Mouse (Mus musculus) C3H10T1/2 (cell line): ENCODE measurements around the gene Asb15. TPM values are rescaled to one million over a fixed set of nuclear protein-coding genes. Genes with fewer than 3 reads are reported as not detected.

Source experiments
- polyA plus RNA-seq, 2 experiments: library from polyadenylated mRNA; unstranded; fragments of >200 nt; fragmentation: generic; extraction: Trizol; gene quantifications; one replicate each; pipeline ENCODE4 v1.2.1; 2012; ENCODE audit warnings: missing spikeins in 2 of 2

The Asb15 gene
- polyA plus RNA-seq = not detected

DNA sequence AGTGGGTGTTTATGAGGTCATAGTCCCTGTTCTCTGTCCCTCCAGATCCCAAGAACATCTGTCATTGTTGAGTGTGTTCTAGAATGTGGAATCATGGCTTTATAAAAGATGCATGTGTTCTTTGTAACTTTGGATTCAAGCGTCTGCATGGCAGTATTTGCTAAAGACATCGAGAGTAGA lies at the start of gene Asb15:
Asb15 (plus strand) TSS at position 81 of the 180 bp plus-strand sequence.

DNA sequence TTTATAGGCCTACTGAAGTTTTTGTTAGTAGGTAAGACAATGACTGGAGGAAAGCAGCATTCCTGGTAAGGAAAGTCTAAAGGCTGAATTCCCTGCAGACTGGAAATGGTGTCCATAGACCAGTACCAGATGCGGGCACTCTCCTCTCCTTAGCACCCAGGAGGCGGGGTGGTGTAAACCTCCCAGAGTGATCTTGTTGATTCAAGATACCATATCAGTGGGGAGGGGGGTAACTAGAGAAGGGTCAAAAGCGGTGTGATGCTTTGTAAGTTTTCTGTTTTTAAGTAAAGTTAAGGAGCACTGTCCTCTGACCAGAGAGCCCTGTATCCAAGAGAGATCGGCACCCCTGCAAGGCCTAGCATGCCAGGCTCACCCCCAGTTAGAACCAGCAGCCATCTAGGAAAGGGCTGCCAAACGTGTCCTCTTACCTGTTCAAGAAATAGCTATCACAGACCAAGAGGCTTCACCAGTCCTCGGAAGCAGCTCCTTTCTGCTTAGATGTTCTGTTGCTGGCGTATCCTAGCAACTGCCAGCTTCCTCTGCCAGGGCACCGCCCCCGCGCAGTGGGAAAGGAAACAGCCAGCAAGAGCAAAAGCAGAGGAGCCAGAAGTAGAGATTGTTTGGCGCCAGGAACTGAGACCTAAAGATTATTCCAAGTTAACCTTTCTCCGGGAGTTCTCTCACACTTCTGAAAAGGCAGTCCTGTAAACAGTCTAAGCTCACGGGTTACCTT lies 13.2 kb upstream of the Asb15 start, which contains the start of gene Iqub:
Iqub (minus strand) TSS at position 516 of the 733 bp plus-strand sequence.

DNA sequence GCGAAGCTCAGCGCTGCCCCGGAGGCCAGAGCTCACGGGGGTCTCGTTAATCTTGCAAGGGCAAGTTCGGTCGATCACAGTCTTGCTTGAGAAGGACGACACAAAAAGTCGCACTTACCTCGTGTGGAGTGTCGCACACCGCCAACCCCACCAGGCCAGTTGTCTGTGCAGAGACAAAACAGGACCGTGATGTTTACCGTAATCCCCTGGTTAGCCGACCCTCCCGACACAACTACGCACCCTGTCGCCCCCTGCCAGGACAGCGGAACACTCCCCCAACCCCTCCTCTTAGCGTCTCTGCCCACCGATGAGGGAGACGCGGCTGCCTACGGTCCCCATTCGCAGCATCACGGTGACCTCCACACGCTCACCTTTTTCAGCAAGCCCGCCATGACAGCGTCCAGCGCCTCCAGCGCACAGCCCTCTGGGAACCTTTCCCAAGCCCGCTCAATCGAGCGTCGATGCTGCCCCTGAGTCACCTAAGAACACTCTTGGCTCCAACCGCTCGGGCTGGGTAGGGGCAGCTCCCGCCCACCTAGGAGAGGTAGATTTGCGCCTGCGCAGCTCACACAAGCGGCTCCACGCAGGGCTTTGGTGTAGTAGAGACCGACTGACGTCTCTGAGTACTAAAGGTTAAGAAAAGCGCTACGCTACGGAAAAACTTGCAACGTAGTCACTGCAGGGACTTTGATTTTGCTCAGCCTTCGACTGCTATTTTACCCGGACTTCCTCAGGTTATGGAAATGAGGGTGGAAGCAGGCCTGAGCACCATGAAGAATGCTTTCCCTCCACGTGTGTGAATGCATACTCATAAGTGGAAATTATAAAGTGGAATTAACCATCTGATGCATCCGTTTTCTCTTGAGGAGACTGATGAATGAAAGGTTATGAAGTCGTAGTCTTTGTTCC lies 535 bp upstream of the Asb15 start, which contains the start of gene Ndufa5:
Ndufa5 (minus strand) TSS at position 859 of the 909 bp plus-strand sequence.

DNA sequence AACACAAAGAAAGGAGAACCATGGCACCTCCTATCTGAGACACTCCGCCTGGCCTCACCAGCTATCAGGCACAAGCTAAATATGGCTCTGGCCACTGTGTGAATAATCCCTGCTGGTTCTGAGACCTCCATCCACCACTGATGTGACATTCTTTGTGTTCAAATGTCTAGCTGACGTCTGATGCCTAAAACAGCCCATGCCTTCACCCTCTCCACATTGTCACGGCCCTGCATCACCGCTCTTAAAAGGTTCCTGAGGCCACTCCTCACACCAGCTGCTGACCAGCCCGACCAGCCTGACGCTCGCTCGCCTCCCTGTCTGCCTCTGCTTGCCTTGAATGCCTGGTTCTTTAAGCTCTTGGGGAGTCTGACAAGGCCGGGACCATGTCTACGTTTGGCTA lies 69.6 kb downstream of the Asb15 start, which contains the start of gene Lmod2:
Lmod2 (plus strand) TSS at position 263 of the 400 bp plus-strand sequence.

Other genes with a start within 250 kb of the Asb15 start
- not detected for gene Iqub, start 13.1 kb upstream of the Asb15 start, polyA plus RNA-seq
- 100 to 1,000 TPM in 1 of 2 experiments, 10 to 100 TPM in 1; 29.9 to 238 TPM for gene Ndufa5, start 131 bp upstream of the Asb15 start, polyA plus RNA-seq
- not detected for gene Lmod2, start 69.6 kb downstream of the Asb15 start, polyA plus RNA-seq
- gene Wasl, start 136.9 kb downstream of the Asb15 start, polyA plus RNA-seq = 1 to 10 TPM in 1 of 2 experiments, under 1 TPM in 1; 0.94 to 7.1 TPM
- gene Hyal6, start 205.1 kb downstream of the Asb15 start, polyA plus RNA-seq = not detected
- gene Hyal4, start 220.2 kb downstream of the Asb15 start, polyA plus RNA-seq = not detected